Mouse (Mus musculus): ENCODE results near the gene Tlcd2.

Gene Tlcd2

GRCm38 (mm10) chr11:75466731-75467505 is 5.4 kb downstream of the Tlcd2 start:
- DNase-seq (ENCODE audit: low spot score), result no peak

GRCm38 (mm10) chr11:75467512-75468215 is 6.1 kb downstream of the Tlcd2 start:
- no peak for DNase-seq (ENCODE audit: low spot score)

- DNase-seq (ENCODE audit: low spot score), result no peak
These were observed 6.9 kb downstream of the Tlcd2 start for GRCm38 (mm10) chr11:75468410-75468809.

- no peak for DNase-seq (ENCODE audit: low spot score)
These were observed 7.7 kb downstream of the Tlcd2 start for GRCm38 (mm10) chr11:75469261-75469660.

- DNase-seq (ENCODE audit: low spot score), result no peak
These were observed 9.2 kb downstream of the Tlcd2 start for GRCm38 (mm10) chr11:75470675-75471074.

- no peak for DNase-seq (ENCODE audit: low spot score)
These were observed 11.1 kb downstream of the Tlcd2 start for GRCm38 (mm10) chr11:75472469-75473081.

- no peak for DNase-seq (ENCODE audit: low spot score)
These were observed 11.9 kb downstream of the Tlcd2 start for GRCm38 (mm10) chr11:75473376-75473775.

- no peak for DNase-seq (ENCODE audit: low spot score)
These were observed 24.7 kb downstream of the Tlcd2 start for GRCm38 (mm10) chr11:75486192-75486591.

GRCm38 (mm10) chr11:75486601-75487285 is 25.2 kb downstream of the Tlcd2 start, which contains the start of gene Prpf8:
Prpf8 (plus strand) TSS chr11:75486816.
- DNase-seq (ENCODE audit: low spot score), result peak; percentile 98

- DNase-seq (ENCODE audit: low spot score), result peak; percentile 22
These were observed 26.0 kb downstream of the Tlcd2 start for GRCm38 (mm10) chr11:75487496-75487895.

GRCm38 (mm10) chr11:75494296-75495049 is 33.0 kb downstream of the Tlcd2 start:
- no peak for DNase-seq (ENCODE audit: low spot score)

GRCm38 (mm10) chr11:75498126-75498525 is 36.6 kb downstream of the Tlcd2 start:
- peak; percentile 58 for DNase-seq (ENCODE audit: low spot score)

- DNase-seq (ENCODE audit: low spot score), result no peak
These were observed 46.6 kb downstream of the Tlcd2 start for GRCm38 (mm10) chr11:75508162-75508561.

GRCm38 (mm10) chr11:75508904-75509303 is 47.4 kb downstream of the Tlcd2 start:
- no peak for DNase-seq (ENCODE audit: low spot score)

GRCm38 (mm10) chr11:75509741-75510626 is 48.5 kb downstream of the Tlcd2 start, which contains the start of gene Rilp:
Rilp (plus strand) TSS chr11:75510094.
- peak; percentile 54 for DNase-seq (ENCODE audit: low spot score)

GRCm38 (mm10) chr11:75510627-75510993 is 49.1 kb downstream of the Tlcd2 start:
- no peak for DNase-seq (ENCODE audit: low spot score)

- DNase-seq (ENCODE audit: low spot score), result no peak
These were observed 49.7 kb downstream of the Tlcd2 start for GRCm38 (mm10) chr11:75511213-75511612.

GRCm38 (mm10) chr11:75512301-75513018 is 50.9 kb downstream of the Tlcd2 start:
- no peak for DNase-seq (ENCODE audit: low spot score)

- DNase-seq (ENCODE audit: low spot score), result no peak
These were observed 51.8 kb downstream of the Tlcd2 start, which contains the start of gene Scarf1 for GRCm38 (mm10) chr11:75513336-75513735. Scarf1 (plus strand) TSS chr11:75513540.

- no peak for DNase-seq (ENCODE audit: low spot score)
These were observed 53.7 kb downstream of the Tlcd2 start for GRCm38 (mm10) chr11:75515186-75515585.
